Mouse (Mus musculus): Measurements from ENCODE around the gene Dysf. TPM values are rescaled to one million over a fixed set of nuclear protein-coding genes. Genes with fewer than 3 reads are reported as not detected.
"Not testable (repeated sequence)": the region's sequence is repeated elsewhere in the genome, so short reads cannot be mapped to it uniquely, and the experiment has no call there.

The Dysf gene
- total RNA-seq (2015; ENCODE audit: low replicate concordance) (not detected in 2 replicates), total RNA-seq (2017; ENCODE audit: low replicate concordance) (2.2 and 7.9 TPM in 2 replicates)

DNA sequence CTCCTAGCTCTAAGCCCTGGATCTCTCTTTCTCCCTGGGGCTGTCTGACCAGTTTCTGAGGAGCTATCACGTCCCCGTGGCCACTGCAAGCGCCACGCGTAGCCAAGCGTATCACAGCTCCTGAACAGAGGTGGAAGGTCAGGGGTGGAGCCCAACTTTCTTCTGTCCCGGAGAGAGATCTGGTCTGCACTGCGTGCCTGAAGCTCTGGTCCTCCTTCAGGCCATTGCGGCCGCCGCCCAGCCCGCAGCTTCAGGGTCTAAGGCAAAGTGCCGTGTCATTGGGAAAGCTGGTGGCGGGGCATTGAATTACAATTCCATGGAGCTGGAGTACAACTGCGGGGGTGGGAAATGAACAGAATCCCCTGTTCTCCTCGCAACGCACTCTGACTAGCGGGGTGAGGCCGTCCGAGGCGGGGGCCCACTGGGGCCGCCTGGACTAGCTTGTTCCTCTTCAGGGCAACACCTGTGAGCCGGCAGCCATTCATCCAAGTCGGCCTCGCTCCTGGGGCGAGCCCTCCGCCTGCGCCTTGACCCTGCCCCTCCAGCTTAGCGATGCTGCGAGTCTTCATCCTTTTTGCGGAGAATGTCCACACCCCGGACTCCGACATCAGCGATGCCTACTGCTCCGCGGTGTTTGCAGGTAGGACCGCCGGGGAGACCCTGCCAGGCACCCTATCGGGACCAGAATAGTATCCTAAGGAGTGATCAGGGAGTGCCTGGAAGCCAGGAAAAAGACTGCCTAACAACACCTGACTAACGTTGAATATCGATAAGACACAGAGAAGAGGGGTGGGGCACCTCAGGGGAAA lies at the start of gene Dysf:
Dysf (plus strand) TSS at position 228 of the 809 bp plus-strand sequence.
- no peak for ATAC-seq (replicated peaks; ENCODE audit: low FRiP score, poor library complexity, severe bottlenecking)

DNA sequence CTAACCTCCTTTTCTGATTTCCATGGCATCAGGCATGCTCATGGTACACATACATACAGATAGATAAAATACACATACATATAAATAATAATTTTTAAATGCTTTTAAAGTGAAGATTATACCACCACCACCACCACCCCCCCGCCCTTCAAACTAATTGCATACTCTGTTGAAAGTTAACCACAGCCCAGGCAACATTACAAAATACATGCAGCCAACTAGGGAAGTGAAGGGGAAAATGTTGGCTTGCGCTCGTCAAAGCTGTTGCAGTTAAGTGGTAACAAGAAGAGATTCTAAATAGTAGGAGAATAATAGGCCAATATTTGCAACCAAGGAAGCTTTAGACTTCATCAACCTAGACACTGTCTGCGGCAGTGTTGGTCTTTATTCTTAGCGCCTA lies 20.7 kb upstream of the Dysf start:
- no peak for ATAC-seq (replicated peaks; ENCODE audit: low FRiP score, poor library complexity, severe bottlenecking)

DNA sequence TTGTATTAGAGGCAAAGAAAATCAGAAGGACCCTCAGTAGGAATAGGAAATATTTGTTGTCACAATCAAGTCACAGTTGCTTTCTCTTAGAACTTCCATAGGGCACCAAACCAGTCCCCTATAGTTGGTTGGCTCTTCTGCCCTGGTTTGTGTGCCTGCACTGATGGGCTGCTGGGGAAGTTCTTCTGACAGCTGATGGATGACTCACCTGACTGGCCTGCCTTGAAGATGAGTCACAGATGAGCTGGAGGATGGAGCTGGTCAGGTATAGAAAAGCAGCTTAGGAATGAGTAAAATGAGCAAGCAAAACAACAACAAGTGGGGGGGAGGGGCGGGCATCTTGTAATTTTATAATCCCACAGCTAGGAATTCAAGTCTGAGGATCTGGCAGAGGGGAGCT lies 5.7 kb upstream of the Dysf start:
- ATAC-seq (replicated peaks; ENCODE audit: low FRiP score, poor library complexity, severe bottlenecking), result no peak

DNA sequence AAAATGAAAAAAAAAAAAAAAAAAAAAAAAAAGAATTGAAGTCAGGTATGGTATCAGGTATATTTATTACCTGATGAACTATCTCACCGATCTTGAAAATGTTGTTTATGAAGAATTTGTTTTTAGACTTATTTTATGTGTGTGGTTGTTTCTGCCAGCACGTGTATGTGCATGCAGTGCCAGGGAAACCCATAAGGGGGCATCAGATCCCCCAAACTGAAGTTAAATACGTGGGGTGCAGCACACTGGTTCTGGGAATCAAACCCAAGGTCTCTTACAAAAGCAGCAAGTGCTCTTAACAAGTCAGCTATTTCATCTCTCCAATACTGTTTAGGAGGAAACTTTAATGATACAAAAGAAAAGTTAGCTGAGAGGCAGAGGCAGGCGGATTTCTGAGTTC lies 4.1 kb upstream of the Dysf start:
- no peak for ATAC-seq (replicated peaks; ENCODE audit: low FRiP score, poor library complexity, severe bottlenecking)

DNA sequence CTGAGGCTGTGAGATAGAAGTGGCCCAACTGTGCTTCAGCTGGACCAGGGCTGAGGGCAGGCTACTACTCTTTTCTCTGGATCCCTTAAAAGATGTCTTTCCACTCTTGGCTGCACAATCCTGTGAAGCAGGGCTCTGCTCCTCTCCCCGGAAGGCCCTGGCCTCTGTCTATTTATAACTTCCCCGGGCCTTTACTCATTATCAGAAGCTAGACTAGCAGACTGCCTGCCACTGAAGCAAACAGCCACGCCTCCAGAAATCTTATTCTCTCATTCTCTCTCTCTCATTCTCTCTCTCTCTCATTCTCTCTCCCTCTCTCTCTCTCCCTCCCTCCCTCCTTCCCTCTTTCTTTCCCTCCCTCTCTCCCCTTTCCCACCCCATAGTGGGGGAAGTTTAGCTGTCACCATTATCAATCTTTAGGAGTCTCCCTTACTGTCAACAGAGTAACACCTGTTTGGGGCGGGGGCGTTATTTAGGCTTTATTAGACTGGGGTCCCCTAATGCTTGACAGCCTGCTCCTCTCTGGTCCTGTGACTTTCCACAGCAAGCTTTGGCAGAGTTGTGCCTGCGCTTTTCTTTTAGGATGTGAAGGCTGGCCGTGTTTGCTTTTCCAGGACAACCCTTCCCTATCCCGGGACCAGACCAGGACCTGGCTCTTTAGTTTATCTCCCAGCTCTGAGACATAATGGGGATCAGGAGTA lies 932 bp downstream of the Dysf start:
- ATAC-seq (replicated peaks; ENCODE audit: low FRiP score, poor library complexity, severe bottlenecking), result no peak

DNA sequence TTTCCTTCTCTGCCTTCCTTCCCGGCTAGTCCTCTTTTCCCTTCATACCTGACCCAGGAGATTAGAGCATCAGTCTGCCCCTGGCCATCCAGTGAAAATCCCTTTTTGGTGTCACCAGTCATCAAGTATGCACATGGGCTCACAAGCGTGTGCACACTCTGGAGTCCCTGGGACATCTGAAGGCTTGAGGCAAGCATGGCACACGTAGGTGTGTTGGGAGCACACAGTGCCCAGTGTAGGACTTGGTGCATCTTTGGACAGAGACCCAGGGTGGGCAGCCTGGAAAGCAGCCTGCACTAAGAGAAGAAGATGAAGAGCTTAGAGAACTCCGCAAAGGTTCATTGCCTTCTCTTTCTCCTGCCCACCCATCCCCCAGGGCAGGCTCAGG lies 1.5 kb downstream of the Dysf start:
- ATAC-seq (replicated peaks; ENCODE audit: low FRiP score, poor library complexity, severe bottlenecking), result no peak

DNA sequence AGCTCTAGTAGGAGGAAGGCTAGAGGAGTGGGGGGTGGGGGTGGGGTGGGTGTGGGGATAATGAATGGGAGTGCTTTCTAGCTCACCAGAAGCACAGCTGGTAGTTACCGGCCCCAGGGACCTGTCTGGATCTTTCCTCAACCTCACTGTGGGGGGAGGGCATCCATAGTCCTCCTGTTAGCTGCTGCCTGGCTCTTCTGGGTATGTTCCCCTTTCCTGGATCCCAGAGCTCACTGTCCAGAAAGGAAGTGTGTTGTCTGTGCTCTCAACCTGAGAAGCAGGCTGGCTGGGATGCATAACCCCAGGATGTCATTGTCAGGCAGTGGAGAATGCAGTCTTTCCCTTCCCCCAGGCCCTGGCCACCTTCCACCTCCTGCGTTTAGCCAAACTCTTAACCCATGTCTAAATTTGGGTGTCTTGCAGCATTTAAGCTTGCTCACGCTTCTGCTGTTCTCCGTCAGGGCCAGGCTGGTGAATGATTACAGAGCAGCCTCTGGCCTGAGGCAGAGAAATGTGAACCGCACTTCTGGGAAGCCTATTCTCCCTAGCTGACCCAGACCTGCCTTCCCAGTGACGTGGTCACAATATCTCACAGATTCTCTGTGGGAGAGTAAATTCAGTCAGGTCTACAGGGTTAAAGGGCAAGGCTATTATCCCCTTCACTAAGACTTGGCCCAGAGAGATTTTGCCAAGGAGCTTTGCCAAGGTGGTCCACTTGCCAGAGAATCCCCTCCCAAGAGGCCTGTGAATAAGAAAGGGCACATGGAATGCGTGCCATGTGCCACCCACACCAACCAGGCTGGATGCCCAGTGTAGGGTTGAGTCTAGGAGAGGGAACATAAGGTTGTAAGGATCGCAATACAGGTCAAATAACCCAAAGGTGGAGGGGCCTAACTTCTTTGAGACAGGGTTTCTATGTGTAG lies 2.2 kb downstream of the Dysf start:
- no peak for ATAC-seq (replicated peaks; ENCODE audit: low FRiP score, poor library complexity, severe bottlenecking)

DNA sequence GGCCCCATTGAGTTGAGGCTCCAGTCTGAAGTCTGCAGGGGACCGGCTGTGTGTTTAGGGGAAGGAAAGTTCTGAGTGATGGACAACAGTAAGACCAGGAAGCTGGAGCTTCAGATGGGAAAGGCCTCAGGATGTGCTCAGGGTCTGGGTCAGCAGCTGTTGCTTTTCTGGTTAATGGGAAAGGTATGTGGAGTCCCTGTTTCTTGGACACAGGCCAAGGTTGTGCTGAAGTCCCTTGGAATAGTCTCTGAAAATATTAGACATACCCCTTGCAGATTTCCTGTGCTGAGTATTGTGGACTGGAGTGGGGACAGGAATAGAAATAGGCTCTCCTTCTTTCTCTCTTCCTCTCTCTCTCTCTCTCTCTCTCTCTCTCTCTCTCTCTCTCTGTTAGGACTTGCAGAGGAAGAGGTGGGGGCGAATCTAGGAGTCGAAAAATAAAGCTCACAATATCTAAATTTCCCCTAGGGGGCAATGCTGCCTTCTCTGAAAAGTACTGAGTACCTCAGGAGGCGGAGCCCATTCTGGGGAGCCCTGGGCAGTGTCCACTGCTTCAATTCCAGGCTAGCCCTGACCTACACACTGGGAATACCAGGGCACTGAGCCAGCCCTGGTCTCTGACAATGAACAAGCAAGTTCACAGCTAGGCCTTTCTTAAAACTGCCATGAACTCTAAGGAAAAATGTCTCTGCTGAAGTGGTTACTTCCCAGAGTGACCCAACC lies 6.7 kb downstream of the Dysf start:
- ATAC-seq (replicated peaks; ENCODE audit: low FRiP score, poor library complexity, severe bottlenecking), result not testable (repeated sequence)

DNA sequence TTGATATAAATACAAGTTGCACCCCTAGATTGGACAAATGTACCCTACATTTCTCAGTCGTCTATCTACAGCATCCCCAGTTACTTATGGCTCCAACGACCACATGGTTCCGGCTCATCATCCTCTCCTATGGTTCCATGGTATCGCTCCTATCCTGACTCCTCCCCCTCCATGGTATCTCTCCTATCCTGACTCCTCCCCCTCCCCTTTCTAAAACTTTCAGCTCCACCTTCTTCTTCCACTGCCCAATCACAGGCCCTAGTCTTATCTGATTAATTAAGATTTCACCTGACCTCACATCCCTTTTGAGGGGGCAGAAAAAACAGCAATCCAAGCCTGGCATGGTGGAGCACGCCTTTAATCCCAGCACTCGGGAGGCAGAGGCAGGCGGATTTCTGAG lies 8.5 kb downstream of the Dysf start:
- no peak for ATAC-seq (replicated peaks; ENCODE audit: low FRiP score, poor library complexity, severe bottlenecking)

DNA sequence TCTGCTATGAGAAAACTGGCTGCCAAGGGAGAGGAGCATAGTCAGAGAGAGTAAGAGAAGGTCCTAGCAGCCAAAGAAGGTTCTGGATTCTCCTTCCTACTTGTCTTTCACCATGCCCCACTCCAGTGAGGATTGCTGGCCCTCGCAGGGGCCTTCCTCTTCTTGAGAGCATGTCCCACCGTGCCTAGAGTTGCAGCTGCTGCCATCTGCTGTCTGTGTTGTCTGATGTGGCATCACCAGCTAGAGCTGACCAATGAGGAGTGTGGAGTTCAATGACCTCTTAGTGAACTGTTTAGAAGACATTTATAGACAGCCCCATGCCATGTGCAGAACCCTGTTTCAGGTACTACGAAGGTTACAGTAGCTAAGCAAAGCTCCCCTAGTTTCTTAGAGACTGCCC lies 9.0 kb downstream of the Dysf start:
- ATAC-seq (replicated peaks; ENCODE audit: low FRiP score, poor library complexity, severe bottlenecking), result no peak

DNA sequence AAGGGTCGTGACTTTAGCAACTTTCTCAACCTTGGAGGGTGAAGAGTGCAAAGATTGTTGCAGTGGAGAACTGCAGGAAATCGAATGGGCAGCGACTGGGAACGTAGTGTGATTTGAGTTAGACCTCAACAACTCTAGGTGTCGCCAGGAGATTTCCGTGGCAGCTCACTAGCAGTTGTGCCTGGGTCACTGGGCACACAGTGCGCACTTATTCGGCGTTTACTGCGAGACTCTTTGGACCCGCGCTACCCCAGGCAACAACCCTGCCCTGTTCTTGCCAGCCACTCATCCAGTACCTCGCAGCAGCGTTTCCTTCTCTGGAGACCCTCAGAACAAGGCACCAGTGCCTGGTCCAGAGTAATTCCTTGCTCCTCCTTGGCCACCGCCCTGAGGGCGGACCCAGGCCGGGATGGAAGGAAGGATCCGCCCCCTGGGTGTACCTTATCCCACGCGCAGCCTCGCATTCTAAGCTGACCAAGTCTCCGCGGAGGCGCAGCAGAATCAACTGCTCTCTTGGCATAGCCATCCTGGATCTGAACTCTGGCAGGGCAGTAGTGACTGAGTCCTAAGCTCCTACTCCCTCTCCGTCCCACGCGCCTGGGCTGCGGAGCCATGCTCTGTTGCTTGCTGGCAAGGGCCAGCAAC lies 10.6 kb downstream of the Dysf start:
- no peak for ATAC-seq (replicated peaks; ENCODE audit: low FRiP score, poor library complexity, severe bottlenecking)

DNA sequence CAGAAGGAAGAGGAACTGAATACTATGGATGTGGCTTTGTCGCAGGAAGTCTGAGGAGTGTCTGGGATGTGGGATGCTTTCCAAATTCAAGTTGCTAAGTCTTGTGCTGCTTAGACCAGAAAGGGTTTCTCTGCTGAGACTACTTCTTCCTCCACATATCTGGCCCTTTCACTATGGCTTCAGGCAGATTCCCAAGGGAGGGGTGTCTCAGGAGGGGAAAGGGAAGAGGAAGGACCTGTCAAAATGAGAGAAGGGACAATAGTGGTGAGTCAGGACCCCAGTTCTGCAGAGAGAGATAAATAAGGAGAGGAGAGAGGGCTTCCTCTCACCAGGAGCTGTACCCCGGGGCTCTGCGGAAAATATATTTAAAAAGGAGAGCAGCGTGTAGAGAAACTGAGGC lies 11.6 kb downstream of the Dysf start:
- no peak for ATAC-seq (replicated peaks; ENCODE audit: low FRiP score, poor library complexity, severe bottlenecking)

DNA sequence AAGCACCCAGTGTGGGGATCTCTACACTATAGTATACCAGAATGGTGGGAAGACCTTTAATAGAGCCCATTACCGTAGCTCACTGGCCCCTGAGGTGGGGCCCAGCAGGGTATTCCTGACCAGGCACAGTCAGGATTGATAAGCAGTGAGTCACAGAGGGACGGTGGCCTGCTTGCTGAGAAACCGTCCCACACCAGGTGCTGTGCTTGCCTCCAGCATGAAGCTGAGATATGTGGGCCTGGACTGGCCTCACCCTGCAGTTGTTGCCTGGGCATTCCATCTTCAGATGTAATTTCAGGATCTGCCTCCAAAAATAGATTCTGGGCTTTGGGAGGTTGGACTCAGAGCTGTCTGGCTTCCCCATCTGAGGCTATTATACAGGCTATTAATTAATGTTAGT lies 13.6 kb downstream of the Dysf start:
- ATAC-seq (replicated peaks; ENCODE audit: low FRiP score, poor library complexity, severe bottlenecking), result no peak

DNA sequence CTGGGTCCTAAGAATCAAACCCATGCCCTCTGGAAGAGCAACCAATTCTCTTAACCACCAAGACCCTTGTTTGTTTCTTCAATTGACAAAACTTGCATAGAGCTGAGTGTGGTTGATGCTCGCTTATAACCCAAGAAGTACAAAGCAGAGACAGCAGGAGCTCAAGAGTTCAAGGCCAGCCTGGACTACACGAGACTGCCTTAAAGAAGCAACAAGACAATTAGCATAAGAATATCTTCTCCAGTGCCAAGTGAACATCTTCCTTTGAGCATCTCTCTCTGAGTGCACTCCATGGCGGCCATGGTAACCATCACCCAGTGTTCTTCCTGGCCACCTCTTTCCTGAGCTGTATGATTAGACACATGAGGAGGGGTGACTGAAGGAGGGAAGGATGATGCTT lies 17.2 kb downstream of the Dysf start:
- ATAC-seq (replicated peaks; ENCODE audit: low FRiP score, poor library complexity, severe bottlenecking), result no peak

DNA sequence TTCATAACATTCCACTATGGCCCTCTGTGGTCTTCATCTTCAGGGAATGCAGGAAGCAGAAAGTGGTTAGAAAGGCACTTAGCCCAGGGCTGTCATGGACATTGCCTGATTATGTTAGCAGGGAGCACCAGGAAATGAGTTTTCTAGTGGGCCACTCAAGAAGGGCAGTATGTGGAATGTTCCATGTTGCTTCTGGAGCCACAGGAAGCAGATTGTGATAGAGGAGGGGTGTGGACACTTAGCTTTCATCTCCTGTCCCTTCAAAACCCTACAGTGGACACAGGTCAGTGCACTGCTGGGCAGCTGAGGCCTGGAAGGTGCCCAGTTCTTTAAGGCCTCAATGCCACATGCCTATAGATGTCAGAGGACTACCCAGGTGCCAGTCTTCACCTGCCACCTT lies 20.4 kb downstream of the Dysf start:
- ATAC-seq (replicated peaks; ENCODE audit: low FRiP score, poor library complexity, severe bottlenecking), result no peak

DNA sequence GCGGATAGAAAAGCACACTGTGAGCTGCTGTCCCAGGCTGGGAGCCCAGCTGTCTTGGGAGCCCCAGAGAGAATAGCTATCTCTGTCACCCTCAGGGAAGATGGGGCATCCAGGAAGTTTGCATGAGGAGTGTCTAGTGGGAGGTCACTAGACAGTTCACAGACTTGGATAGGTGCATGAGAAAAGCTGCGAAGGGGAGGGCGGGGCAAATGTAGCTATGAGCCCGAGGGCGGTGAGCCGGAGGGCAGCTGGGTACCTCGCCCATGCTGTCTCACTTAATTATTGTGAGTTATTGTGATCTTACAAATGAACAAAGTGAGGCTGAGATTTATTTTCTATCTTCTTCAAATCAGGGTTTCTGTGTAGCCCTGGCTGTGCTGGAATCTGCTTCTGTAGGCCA lies 21.4 kb downstream of the Dysf start:
- no peak for ATAC-seq (replicated peaks; ENCODE audit: low FRiP score, poor library complexity, severe bottlenecking)

DNA sequence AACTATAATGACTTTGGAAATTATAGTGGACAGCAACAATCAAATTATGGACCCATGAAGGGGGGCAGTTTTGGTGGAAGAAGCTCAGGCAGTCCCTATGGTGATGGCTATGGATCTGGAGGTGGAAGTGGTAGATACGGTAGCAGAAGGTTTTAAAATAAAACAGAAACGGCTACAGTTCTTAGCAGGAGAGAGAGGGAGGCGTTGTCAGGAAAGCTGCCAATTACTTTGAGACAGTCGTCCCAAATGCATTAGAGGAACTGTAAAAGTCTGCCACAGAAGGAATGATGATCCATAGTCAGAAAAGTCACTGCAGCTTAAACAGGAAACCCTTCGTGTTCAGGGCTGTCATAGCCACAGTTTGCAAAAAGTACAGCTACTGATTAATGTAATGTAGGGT lies 24.1 kb downstream of the Dysf start:
- not testable (repeated sequence) for ATAC-seq (replicated peaks; ENCODE audit: low FRiP score, poor library complexity, severe bottlenecking)

DNA sequence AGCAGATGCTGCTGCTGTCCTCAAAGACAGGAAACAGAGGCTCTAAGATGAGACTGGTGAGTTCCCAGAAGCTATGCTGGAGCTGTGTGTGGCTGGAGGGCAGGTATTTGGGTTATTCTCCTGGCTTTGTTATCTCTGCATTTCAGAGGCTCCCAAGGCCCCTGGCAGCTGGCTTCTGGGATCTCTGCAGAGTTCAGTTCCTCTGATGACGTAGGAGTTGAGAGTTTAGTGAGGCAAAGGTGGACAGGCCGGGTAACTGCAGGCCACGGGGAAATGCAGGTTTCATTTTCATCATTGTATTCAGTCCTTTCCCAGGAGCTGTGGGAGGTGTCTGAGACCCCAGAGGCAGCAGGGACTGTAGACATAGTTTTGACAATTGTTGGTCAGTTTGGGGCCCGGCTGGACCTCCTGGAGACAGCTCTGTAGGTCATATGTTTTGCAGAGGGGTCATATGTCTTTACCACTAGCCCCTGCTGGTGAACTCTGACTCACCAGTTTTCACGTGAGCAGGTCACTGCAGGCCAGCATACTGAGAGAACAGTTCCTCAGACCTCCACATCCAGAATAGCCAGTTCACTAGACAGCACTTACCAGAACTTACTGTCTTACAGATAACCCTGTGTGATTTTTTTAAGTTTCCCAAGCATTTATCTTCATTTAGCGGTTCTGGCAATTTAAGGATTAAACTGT lies 35.0 kb downstream of the Dysf start:
- no peak for ATAC-seq (replicated peaks; ENCODE audit: low FRiP score, poor library complexity, severe bottlenecking)

DNA sequence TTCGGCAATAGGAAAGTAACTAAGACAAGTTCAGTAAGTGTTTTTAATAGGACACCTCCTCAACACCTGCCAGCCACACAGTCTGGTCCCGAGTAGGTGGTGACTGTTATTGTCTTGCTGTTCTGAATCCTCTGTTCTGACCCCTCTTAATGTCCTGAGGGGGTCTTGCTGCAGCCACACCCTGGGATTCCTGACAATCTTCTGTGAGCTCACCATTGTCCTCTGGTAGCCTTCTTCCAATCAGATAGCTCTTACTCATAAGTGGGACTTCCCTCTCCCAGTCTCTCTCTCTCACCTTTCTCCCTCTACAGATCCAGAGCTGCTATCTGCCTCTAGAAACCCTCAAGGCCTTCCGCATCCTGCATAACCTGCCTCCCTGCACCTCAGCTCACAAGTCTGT lies 36.3 kb downstream of the Dysf start:
- no peak for ATAC-seq (replicated peaks; ENCODE audit: low FRiP score, poor library complexity, severe bottlenecking)

Measured in erythroid progenitor cell, adult 5-6 weeks (primary cell).